Mouse (Mus musculus): Measurements from ENCODE around the gene Ntrk2.

Ntrk2 gene

GRCm38 (mm10) chr13:58923496-58923895 lies 117.1 kb downstream of the Ntrk2 start:
- DNase-seq (ENCODE audit: low read depth, low spot score) = no peak

DNA sequence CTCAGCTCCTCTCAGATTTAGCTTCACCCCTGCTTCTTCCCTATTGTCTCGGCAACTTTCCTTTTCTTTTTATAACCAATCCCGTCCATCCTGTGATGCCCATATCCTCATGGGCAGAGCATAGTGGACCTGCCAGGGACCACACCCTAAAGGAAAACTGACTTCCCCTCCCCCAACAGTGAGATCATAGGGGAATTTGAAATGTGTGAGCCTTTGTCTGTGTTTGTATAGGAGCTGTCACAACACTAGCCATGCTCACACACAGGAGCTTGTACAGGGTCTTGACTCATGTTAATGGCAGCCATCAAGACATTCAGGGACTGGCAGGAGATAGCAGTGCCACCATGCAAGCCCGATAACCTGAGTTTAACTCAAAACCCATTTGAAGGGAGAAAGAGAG lies 118.1 kb downstream of the Ntrk2 start:
- no peak for DNase-seq (ENCODE audit: low read depth, low spot score)

DNA sequence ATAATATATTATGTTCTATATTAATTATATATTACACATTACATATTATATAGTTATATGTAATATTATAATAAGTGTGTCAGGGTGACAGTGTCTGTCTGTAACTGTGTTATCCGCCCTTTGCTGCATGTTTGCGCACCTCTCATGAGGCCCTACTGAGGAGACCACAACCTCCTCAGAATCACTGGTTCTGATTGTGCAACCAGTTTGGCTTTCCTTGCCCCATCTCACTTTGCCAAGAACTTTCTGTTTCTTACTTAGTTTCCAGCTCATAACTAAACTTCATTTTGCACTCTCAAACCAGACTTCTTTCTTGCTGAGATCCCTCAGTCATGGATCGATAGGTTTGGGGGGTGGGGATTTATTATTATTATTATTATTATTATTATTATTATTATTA lies 120.8 kb downstream of the Ntrk2 start:
- DNase-seq (ENCODE audit: low read depth, low spot score) = no peak

- DNase-seq (ENCODE audit: low read depth, low spot score) = no peak
These were observed 121.4 kb downstream of the Ntrk2 start for GRCm38 (mm10) chr13:58927656-58928226.

DNA sequence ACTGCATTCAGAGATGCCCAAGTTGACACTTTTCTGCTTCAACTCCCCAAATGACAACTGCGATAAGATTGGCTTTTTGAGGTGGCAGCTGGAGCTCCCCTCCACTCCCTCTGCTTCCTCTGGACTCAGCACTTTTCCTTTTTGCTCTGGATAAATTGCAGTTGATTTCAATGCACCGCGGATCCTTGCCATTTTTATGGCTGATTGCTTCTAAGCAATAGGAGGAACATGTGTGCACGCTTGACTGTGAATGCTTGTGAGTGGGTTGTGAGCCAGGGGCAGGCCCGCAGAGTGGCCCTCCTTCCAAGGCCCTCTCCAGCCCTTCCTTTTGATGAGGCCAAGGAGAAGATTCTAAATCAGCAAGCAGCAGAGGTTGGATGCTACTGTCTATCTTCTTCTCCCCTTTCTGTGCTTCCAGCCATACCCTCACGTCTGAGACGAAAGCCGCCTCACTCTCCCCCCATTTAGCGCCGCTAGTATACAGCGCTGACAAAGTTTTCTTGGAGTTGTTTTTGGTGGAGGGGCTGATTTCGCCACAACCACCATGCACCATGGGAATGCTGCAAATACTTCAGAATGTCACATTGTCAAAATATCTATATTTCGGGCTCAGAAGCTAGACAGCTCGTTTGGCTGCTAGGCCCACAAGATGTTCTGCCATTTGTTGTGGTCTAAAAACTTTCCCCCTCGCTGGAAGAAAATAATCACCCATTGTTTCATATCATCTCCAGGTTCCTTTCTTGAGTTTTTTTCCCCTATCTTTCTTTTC lies 122.5 kb downstream of the Ntrk2 start:
- DNase-seq (ENCODE audit: low read depth, low spot score) = no peak

DNA sequence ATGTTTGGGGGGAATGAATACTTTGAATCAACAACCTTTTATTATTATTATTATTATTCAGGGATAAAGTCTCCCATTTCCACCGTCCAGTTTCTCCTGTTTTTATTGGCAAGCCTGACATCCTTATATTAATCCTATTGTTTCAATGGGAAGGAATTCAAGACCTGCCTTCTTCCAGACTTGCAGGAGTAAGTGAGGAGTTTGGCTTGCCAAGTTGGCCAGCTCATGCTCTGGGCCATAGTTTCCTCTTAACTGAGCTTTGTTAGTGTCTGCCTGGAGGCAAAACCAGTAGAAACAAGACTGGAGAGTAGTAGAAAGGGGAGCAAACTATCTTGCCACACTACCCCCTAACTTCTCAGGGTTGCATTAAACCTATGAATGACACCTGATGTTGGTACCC lies 123.8 kb downstream of the Ntrk2 start:
- no peak for DNase-seq (ENCODE audit: low read depth, low spot score)

GRCm38 (mm10) chr13:58933126-58933525 lies 126.8 kb downstream of the Ntrk2 start:
- DNase-seq (ENCODE audit: low read depth, low spot score) = no peak

DNA sequence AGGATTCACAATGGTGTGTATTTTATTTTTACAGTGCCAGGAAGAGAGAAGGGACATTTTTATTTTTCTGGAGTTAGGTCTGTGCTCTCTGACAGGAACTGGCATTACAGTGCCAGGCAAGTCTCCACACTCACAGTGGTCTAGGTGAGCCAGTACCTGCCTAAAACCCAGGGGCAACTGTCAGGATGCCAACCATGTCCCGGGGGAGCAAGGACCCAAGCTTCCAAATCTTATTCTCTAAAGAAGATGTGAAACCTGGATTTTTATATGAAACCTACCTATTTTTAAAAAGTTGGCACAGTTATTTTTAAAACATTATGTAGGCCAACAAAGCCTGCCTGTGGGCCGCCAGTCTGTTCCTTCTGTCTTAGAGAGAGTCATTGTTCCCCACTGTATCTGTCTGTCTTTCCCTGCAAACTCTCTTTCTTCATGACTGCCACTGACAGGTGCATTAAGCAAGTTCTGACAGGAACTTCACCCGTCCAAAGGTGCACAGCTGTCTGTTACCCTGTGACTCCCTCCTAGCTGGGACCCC lies 128.3 kb downstream of the Ntrk2 start:
- DNase-seq (ENCODE audit: low read depth, low spot score) = no peak

GRCm38 (mm10) chr13:58935956-58936495 lies 129.7 kb downstream of the Ntrk2 start:
- no peak for DNase-seq (ENCODE audit: low read depth, low spot score)

DNA sequence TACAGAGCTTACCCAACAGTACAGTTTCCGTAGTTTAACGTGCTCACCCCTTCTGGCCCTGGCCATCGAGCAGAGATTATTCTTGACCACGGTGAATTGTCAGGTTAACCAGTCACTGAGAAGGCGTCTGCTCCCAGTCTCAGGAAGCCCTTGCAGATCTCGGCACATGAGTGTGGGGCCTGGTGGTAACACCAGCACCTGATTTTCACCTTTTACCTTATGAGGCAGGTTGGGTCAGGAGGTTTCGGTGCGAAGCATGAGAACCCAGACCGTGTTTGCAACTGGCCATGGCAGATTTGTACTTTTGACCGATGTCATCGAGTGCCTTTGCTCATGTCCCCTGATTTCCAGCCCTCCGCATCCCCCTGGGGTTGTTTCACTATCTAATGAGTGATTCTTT lies 131.5 kb downstream of the Ntrk2 start:
- no peak for DNase-seq (ENCODE audit: low read depth, low spot score)

DNA sequence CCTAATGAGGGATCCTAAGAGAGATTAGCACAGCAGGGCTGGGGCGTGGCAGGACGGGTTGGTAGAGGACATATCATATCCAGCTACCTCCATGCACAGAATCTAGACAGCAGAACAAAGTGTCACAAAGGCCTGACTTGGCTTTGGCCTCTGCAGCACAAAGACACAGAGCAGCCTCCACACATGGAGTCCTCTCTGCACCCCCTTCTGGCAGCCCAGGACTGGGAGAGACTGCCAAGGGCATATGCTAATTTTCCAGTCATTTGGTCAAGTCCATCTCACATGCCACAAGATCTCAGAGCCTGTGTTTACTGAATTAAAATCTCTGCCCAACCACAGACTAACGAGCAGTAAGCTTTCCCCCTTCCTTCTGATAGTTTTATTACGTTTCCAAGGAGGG lies 132.1 kb downstream of the Ntrk2 start:
- DNase-seq (ENCODE audit: low read depth, low spot score) = no peak

DNA sequence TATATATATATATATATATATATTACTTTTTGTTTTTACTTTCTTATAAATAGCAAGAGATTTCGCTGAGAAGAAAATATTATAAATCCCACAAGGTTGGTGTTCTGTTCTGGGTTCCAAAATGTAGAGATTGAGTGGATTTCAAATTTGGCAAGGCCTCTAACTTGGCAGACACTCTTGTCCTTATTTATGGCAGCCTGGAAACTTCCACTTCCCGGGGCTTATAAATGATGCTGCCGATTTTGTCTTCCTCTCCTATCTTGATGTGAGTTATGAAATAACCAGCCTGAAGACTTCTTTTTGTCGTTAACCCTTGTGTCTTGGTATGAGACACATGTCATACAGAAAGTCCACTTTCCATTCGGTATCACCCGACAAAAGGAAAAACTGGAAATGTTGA lies 133.8 kb downstream of the Ntrk2 start:
- no peak for DNase-seq (ENCODE audit: low read depth, low spot score)

DNA sequence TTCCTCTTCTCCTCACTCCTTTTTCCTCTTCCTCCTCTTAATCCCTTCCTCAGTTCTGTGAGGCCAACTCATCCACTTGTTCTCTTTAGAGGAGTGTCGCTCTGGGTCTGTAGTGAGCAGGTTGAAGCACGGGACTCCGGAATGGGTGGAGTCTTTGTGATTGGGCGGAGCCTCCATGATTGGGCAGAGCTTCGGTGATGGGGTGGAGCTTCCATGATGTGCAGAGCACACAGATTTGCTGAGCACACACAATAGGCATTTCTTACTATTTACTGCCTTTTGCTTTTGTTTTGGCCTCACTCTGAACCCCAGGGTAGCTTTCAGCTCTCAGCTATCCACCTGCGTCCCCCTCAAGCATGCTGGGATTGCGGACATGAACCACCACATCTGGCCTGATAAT lies 134.4 kb downstream of the Ntrk2 start:
- DNase-seq (ENCODE audit: low read depth, low spot score) = no peak

DNA sequence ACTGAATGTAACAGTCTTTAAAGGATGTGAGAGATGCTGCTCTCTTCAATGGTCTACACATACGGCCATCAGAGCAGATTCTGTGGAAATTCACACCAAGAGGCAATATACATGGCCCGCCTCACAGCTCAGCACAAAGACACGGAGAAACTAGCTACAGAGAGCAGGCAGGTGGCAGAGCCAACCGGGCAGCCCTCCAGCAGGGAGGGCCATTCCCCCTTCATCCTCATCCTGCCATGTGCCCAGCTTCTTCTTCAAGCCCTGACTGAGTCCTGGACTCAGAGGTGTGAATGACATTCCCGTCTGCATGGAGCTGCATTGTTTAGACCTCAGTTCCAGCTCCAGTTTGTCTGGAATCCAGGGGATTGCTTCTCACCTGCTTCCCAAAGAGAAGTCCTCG lies 139.4 kb downstream of the Ntrk2 start:
- DNase-seq (ENCODE audit: low read depth, low spot score) = no peak

DNA sequence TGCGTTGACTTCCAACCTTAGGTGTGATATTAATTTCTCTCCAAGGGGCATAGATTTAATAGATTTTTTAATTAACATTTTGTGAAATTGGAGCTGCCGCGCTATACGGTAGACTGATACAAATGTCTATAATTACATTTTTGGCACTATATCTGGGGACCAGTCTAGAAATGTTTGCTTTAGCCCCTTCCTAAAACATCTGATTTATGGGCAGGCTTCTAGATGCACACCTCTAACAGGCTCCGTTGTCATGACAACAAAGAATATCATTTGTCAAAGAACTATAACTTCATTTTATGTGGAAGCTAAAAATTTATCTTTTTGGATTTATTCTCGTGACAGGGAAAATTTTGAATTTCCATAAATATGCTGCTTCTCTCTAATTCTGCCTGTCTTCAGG lies 140.2 kb downstream of the Ntrk2 start:
- DNase-seq (ENCODE audit: low read depth, low spot score) = no peak

GRCm38 (mm10) chr13:58947056-58947455 lies 140.7 kb downstream of the Ntrk2 start:
- DNase-seq (ENCODE audit: low read depth, low spot score) = no peak

GRCm38 (mm10) chr13:58954331-58954730 lies 148.0 kb downstream of the Ntrk2 start:
- DNase-seq (ENCODE audit: low read depth, low spot score) = no peak

DNA sequence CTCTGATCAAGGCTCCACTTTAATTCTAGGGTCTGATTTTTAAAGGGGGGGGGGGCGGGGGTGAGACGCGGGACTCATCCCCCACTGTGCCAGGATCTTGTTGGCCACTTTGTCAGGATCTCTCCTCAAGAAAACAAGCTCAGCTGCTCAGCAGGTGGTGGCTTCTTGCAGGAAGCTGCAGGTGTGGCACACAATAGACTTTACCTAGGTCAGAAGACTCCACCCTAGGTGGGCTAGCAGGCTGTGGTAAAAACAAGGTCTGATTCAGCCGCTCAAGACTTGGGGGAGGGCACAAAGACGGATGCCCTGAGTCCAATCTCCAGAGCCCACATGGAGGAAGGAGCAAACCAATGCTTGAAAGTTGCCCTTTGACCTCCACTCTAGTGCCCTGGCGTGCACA lies 148.4 kb downstream of the Ntrk2 start:
- DNase-seq (ENCODE audit: low read depth, low spot score) = no peak

- no peak for DNase-seq (ENCODE audit: low read depth, low spot score)
These were observed 148.9 kb downstream of the Ntrk2 start for GRCm38 (mm10) chr13:58955237-58955777.

DNA sequence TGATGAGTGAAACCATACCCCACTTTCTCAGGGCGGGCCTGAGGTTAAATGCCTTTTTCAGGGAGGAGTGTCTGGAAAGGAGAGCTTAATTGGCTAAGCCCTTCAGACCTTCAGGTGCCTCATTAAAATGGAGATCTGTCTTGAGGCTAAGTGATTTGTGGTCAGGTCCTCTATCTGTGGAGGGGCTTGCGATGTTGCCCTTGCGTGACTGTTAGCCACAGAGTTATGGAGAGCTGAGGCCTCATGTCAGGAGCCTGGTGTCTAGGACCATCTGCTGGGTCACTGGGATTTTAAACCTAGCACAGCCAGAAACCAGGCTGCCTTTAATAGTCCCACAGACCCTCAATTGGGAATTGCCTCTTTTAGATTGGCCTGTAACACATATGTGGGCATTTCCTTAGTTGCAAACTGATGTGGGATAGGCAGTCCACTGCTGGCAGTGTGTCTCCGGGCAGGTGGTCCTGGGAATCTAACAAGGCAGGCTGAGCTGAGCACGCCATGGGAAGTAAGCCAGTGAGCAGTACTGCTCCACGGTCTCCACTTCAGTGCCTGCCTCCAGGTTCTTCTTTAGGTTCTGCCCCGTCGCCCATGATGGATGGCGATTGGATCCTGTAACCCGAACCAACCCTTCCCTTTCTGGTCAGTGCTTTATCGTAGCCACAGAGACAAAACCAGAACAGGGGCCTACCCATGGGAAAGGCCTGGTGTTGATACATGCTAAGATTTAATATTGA lies 152.0 kb downstream of the Ntrk2 start:
- no peak for DNase-seq (ENCODE audit: low read depth, low spot score)

DNA sequence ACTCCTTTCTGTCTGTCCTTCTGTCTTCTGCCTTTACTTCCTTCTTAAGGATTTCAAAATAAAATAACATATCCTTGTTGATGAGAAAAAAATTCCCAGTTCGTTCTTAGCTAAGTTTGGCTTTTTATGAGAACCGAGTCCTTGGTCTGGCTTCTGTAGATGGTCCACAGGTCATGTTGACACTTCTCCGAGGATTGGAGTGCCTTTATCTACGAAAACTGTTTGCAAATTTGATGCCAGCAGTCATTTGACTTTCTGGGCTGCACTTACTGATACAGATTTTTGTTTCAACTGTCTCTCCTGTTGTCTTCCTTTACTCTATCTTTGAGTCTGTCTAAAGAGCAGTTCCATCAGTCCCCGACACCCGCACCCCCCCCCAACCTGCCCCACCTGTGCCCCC lies 154.0 kb downstream of the Ntrk2 start:
- no peak for DNase-seq (ENCODE audit: low read depth, low spot score)

GRCm38 (mm10) chr13:58964701-58965359 lies 158.5 kb downstream of the Ntrk2 start:
- DNase-seq (ENCODE audit: low read depth, low spot score) = no peak

All from CD4-positive helper T cell, adult 2 months (primary cell).